Mouse (Mus musculus): ENCODE measurements at regions not wholly inside any gene's neighbourhood (a gene's known extent, or its start where the extent isn't known, plus 50 kb on each side); places are given as distances from the start of the nearest gene placed in this dataset.

DNA sequence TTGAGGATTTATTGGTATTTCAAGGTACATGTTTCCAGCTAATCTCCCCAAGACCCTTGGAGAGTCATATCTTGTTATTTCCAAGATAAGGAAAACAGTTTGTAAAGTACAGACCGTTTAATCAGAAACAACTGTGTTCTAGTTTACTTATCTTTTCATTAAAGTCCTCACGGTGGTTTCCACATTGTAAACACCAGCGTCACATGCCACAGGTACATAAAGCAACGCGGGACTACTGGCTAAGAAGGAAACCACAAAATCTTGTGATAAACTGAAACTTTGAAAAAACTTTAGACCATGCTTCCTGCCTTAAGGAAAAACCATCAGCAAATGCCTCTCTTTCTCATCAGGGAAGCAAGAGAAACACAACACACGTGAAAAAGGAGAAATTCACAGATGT is 522.4 kb upstream of the Fam174a start:
- no peaks in the 10 kb centered on the region for H3K9me3 ChIP-seq (ENCODE audit: control insufficient read depth, low read length)

DNA sequence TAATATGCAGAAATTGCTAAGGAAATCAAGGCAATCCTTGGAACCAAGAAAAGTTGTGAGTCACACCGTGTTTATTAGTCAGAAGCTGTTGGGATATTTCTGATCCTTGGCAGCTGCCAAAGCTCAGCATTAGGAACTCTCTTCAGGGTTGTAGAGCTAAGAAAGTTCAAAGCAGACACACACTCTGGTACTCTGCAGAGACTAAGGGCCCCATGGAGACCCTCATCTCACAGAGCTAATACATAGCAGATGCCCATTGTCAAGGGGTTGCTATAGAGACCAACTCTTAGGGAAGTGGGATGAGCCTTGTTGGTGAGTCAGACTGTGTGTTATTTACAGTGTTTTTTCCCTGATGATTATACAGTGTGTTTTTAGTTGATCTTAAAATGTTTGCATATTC is 517.4 kb upstream of the Fam174a start:
- ATAC-seq = no peak
- Histone ChIP-seq H3K27me3 (replicated peaks; ENCODE audit: control insufficient read depth, insufficient read depth, low read length) (no peaks in the 10 kb centered on the region), H3K9ac (replicated peaks; ENCODE audit: low read depth, low read length) (no peak overlapping the region), H3K36me3 (ENCODE audit: control insufficient read depth, insufficient read depth) (no peaks in the 10 kb centered on the region), H3K4me1 (replicated peaks; ENCODE audit: control insufficient read depth, insufficient read depth, low read length) (no peaks in the 10 kb centered on the region), H3K9me3 (ENCODE audit: control insufficient read depth, low read length) (no peaks in the 10 kb centered on the region), H3K4me2 (ENCODE audit: low read length) (no peak overlapping the region), H3K4me3 (replicated peaks; ENCODE audit: low read length) (no peak overlapping the region), H3K27ac (ENCODE audit: low read length) (no peak overlapping the region)
- WGBS = 63% methylated on average over 1 of the region's 1 CpGs

More for the DNA sequence above, 522.4 kb upstream of the Fam174a start:
- H3K27me3 ChIP-seq (replicated peaks; ENCODE audit: control insufficient read depth, insufficient read depth, low read length) = no peaks in the 10 kb centered on the region
- no peak overlapping the region for H3K4me3 ChIP-seq (replicated peaks; ENCODE audit: low read length)
- no peak overlapping the region for H3K9ac ChIP-seq (replicated peaks; ENCODE audit: low read depth, low read length)
- no peak overlapping the region for H3K27ac ChIP-seq (ENCODE audit: low read length)
- H3K4me1 ChIP-seq (replicated peaks; ENCODE audit: control insufficient read depth, insufficient read depth, low read length) = no peaks in the 10 kb centered on the region
- H3K4me2 ChIP-seq (ENCODE audit: low read length) = no peak overlapping the region
- ATAC-seq = no peak
- H3K36me3 ChIP-seq (ENCODE audit: control insufficient read depth, insufficient read depth) = no peaks in the 10 kb centered on the region
- 65% methylated on average over 6 of the region's 6 CpGs for WGBS

DNA sequence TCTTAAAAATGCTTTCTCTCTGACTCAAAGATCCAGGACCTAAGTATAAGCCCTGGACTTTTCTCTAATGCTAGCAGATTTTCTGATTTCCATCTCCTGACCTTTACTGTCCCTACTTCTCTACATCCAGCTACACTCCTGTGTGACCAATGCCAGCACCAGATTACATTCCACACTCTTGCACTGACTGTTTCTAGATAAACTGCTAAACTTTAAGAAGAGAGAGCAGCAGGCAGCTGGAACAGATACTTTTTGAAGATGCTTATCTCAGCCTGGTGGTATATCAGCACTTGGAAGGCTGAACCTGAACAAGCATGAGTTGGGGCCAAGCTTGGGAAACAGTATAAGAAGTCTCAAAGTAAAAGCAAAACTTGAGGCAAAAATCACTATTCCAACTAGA is 509.7 kb upstream of the Fam174a start:
- no peak overlapping the region for H3K9ac ChIP-seq (replicated peaks; ENCODE audit: low read depth, low read length)
- H3K27me3 ChIP-seq (replicated peaks; ENCODE audit: control insufficient read depth, insufficient read depth, low read length) = no peaks in the 10 kb centered on the region
- no peaks in the 10 kb centered on the region for H3K4me1 ChIP-seq (replicated peaks; ENCODE audit: control insufficient read depth, insufficient read depth, low read length)
- H3K36me3 ChIP-seq (ENCODE audit: control insufficient read depth, insufficient read depth) = no peaks in the 10 kb centered on the region
- H3K4me2 ChIP-seq (ENCODE audit: low read length) = no peak overlapping the region
- no peaks in the 10 kb centered on the region for H3K9me3 ChIP-seq (ENCODE audit: control insufficient read depth, low read length)
- no peak for ATAC-seq
- H3K4me3 ChIP-seq (replicated peaks; ENCODE audit: low read length) = no peak overlapping the region
- H3K27ac ChIP-seq (ENCODE audit: low read length) = no peak overlapping the region

DNA sequence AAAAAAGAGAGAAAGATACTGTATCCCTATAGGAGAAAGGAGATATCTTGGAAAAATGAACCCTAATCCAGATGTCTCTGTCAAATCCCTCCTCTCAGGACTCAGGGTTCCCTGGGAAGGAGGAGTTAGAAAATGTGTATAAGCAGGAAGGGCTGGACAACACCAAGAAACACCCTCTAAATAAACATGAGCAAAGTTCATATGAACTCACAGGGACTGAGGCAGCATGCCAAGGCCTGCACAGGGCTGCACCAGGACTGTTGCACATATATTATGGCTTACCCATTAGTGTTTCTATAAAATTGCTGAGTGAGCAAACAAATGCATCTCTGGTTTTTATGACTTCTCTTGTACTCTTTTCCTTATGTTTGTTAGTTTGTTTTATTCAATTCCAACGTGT is 508.5 kb upstream of the Fam174a start:
- Histone ChIP-seq H3K9ac (replicated peaks; ENCODE audit: low read depth, low read length) (no peak overlapping the region), H3K4me3 (replicated peaks; ENCODE audit: low read length) (no peak overlapping the region), H3K4me2 (ENCODE audit: low read length) (no peak overlapping the region), H3K9me3 (ENCODE audit: control insufficient read depth, low read length) (no peaks in the 10 kb centered on the region), H3K27me3 (replicated peaks; ENCODE audit: control insufficient read depth, insufficient read depth, low read length) (no peaks in the 10 kb centered on the region), H3K4me1 (replicated peaks; ENCODE audit: control insufficient read depth, insufficient read depth, low read length) (no peaks in the 10 kb centered on the region), H3K27ac (ENCODE audit: low read length) (no peak overlapping the region), H3K36me3 (ENCODE audit: control insufficient read depth, insufficient read depth) (no peaks in the 10 kb centered on the region)
- no peak for ATAC-seq
- WGBS = 70% methylated on average over 1 of the region's 1 CpGs

DNA sequence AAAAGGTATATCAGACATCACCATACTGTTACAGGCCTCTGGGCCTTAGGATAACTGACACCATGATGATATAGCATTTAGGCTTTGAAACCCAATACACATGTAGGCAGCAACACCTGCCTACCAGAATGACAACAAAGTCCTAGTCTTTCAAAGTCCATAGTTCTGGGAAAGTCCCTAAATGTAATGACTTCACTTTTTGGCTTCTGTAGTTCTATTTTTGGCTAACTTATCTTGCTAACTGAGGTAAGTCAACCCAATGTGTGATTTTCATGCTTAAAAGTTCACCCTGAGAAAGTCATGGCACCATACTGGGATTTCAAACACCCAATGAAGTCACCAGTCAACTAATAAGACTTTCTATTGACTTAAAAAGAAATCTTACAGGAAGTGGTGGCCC is 485.8 kb upstream of the Fam174a start:
- H3K27ac ChIP-seq (ENCODE audit: low read length) = no peak overlapping the region

DNA sequence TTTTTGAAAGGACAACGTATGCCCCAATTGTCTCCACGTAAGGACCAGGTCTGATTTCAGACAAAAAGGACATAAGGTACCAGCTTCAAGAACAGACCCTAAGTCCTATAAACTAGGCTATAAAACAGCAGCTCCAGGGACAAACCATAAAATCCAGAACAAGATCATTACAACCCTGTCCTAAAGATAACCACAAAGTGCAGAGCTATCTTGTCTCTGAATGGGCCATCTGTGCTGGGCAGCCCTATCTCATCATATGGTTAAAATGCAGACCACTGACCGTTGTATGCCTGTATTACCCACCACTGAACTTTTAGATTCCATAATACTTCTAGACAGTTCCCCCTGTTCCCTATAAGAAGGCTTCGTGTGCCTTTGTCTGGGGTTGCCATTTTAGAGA is 477.4 kb upstream of the Fam174a start:
- Histone ChIP-seq H3K4me3 (replicated peaks; ENCODE audit: low read length) (no peak overlapping the region), H3K36me3 (ENCODE audit: control insufficient read depth, insufficient read depth) (no peaks in the 10 kb centered on the region), H3K27ac (ENCODE audit: low read length) (no peak overlapping the region), H3K9ac (replicated peaks; ENCODE audit: low read depth, low read length) (no peak overlapping the region), H3K4me1 (replicated peaks; ENCODE audit: control insufficient read depth, insufficient read depth, low read length) (no peaks in the 10 kb centered on the region), H3K27me3 (replicated peaks; ENCODE audit: control insufficient read depth, insufficient read depth, low read length) (no peaks in the 10 kb centered on the region), H3K9me3 (ENCODE audit: control insufficient read depth, low read length) (no peaks in the 10 kb centered on the region), H3K4me2 (ENCODE audit: low read length) (no peak overlapping the region)
- ATAC-seq = no peak
- 92% methylated on average over 4 of the region's 4 CpGs for WGBS

More for the DNA sequence above, 485.8 kb upstream of the Fam174a start:
- H3K36me3 ChIP-seq (ENCODE audit: control insufficient read depth, insufficient read depth) = no peaks in the 10 kb centered on the region
- ATAC-seq = no peak
- no peaks in the 10 kb centered on the region for H3K4me1 ChIP-seq (replicated peaks; ENCODE audit: control insufficient read depth, insufficient read depth, low read length)
- H3K4me2 ChIP-seq (ENCODE audit: low read length) = no peak overlapping the region
- no peak overlapping the region for H3K9ac ChIP-seq (replicated peaks; ENCODE audit: low read depth, low read length)
- H3K4me3 ChIP-seq (replicated peaks; ENCODE audit: low read length) = no peak overlapping the region
- no peaks in the 10 kb centered on the region for H3K9me3 ChIP-seq (ENCODE audit: control insufficient read depth, low read length)
- H3K27me3 ChIP-seq (replicated peaks; ENCODE audit: control insufficient read depth, insufficient read depth, low read length) = no peaks in the 10 kb centered on the region

DNA sequence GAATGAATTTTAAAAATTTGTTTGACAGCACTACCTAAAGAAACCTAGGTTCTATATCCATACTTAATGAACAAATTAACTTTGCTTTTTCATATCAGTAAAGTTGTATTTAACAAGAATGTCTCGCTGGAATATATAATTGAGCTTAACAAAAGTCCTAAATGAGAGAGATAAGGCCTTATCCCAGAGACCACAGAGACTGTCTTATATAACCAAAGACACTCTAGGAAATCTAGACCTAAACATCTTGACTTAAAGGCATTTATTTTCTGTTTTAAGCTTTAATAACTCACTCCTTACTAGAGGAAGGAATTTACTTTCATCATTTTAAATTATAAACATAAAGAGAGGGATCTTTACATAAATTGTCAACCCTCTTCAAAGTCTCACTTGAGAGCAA is 461.9 kb upstream of the Fam174a start:
- Histone ChIP-seq H3K27ac (ENCODE audit: low read length) (no peak overlapping the region), H3K4me3 (replicated peaks; ENCODE audit: low read length) (no peak overlapping the region), H3K27me3 (replicated peaks; ENCODE audit: control insufficient read depth, insufficient read depth, low read length) (no peaks in the 10 kb centered on the region), H3K4me2 (ENCODE audit: low read length) (no peak overlapping the region), H3K9ac (replicated peaks; ENCODE audit: low read depth, low read length) (no peak overlapping the region), H3K4me1 (replicated peaks; ENCODE audit: control insufficient read depth, insufficient read depth, low read length) (no peaks in the 10 kb centered on the region), H3K36me3 (ENCODE audit: control insufficient read depth, insufficient read depth) (no peaks in the 10 kb centered on the region), H3K9me3 (ENCODE audit: control insufficient read depth, low read length) (no peaks in the 10 kb centered on the region)
- WGBS = 88% methylated on average over 1 of the region's 1 CpGs
- ATAC-seq = no peak

DNA sequence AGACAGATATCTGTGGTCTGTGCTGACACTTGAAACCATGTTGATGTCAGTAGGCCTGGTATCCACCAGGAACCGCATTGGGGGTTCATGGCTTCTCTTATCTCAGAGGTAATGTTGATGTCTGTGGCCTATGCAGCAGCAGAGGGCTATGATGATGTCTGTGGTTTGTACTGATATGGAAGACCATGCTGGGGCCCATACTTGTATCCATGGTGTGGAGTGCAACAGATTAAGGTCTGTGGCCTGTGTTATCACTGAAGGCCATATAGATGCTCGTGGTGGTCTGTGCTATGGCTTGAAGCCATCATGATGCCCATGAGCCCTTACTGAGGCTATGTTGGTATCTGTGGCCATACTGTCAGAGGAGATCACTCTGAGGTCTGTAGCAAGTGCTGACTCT is 455.0 kb upstream of the Fam174a start:
- no peak overlapping the region for H3K27ac ChIP-seq (ENCODE audit: low read length)

DNA sequence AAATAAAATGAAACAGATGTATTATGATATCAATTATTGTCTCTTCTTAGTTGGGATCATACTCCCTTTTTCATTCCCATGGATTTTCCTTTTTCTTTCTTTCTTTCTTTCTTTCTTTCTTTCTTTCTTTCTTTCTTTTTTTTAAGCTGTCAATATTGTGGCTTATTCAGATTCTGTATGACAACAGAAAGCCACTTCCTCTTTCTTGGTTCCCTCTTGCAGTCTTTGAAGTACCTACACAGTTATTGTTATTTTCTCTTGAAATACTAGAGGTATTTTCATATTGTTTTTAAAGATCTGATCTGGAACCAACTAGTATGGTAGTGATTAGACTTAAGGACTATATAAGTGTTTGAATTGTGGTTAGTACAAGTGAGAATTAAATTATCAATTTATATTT is 444.6 kb upstream of the Fam174a start:
- ATAC-seq = no peak
- no peaks in the 10 kb centered on the region for H3K9me3 ChIP-seq (ENCODE audit: control insufficient read depth, low read length)
- no peak overlapping the region for H3K4me2 ChIP-seq (ENCODE audit: low read length)
- no peak overlapping the region for H3K9ac ChIP-seq (replicated peaks; ENCODE audit: low read depth, low read length)
- H3K4me1 ChIP-seq (replicated peaks; ENCODE audit: control insufficient read depth, insufficient read depth, low read length) = no peaks in the 10 kb centered on the region
- no peak overlapping the region for H3K27ac ChIP-seq (ENCODE audit: low read length)
- H3K27me3 ChIP-seq (replicated peaks; ENCODE audit: control insufficient read depth, insufficient read depth, low read length) = no peaks in the 10 kb centered on the region
- no peaks in the 10 kb centered on the region for H3K36me3 ChIP-seq (ENCODE audit: control insufficient read depth, insufficient read depth)
- no peak overlapping the region for H3K4me3 ChIP-seq (replicated peaks; ENCODE audit: low read length)

More for the DNA sequence above, 455.0 kb upstream of the Fam174a start:
- Histone ChIP-seq H3K36me3 (ENCODE audit: control insufficient read depth, insufficient read depth) (no peaks in the 10 kb centered on the region), H3K9me3 (ENCODE audit: control insufficient read depth, low read length) (no peaks in the 10 kb centered on the region; the same call in 1 of the 2 replicates), H3K9ac (replicated peaks; ENCODE audit: low read depth, low read length) (no peak overlapping the region), H3K4me2 (ENCODE audit: low read length) (no peak overlapping the region), H3K27me3 (replicated peaks; ENCODE audit: control insufficient read depth, insufficient read depth, low read length) (no peaks in the 10 kb centered on the region), H3K4me1 (replicated peaks; ENCODE audit: control insufficient read depth, insufficient read depth, low read length) (no peaks in the 10 kb centered on the region), H3K4me3 (replicated peaks; ENCODE audit: low read length) (no peak overlapping the region)
- 90% methylated on average over 2 of the region's 2 CpGs for WGBS
- no peak for ATAC-seq

DNA sequence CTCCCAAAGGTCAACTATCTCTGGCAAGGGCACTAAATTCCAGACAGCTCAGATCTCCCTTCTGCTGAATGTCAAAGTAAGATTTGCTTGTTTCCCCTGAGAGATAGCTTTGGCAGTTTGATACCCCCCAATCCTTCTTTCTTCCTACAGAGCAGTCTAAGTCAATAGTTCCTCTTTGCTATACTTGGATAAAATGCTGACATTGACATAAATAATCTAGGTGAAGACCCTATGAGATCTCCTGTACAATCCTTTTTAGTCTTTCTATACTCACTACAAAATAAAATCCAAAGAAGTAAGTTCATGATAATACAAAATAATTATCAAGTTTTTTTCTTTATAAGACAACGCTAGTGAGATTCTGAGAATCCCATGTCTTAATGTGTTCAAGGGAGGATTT is 432.9 kb upstream of the Fam174a start:
- Histone ChIP-seq H3K9me3 (ENCODE audit: control insufficient read depth, low read length) (no peaks in the 10 kb centered on the region), H3K4me1 (replicated peaks; ENCODE audit: control insufficient read depth, insufficient read depth, low read length) (no peaks in the 10 kb centered on the region), H3K27me3 (replicated peaks; ENCODE audit: control insufficient read depth, insufficient read depth, low read length) (no peaks in the 10 kb centered on the region), H3K9ac (replicated peaks; ENCODE audit: low read depth, low read length) (no peak overlapping the region), H3K36me3 (ENCODE audit: control insufficient read depth, insufficient read depth) (no peaks in the 10 kb centered on the region), H3K4me3 (replicated peaks; ENCODE audit: low read length) (no peak overlapping the region), H3K4me2 (ENCODE audit: low read length) (no peak overlapping the region), H3K27ac (ENCODE audit: low read length) (no peak overlapping the region)
- WGBS = 100% methylated on average over 1 of the region's 1 CpGs
- no peak for ATAC-seq

Measured in forebrain, embryonic 16.5 days (tissue).